Mouse (Mus musculus) CH12.LX (cell line): Measurements from ENCODE around the gene Msh3. TPM values are rescaled to one million over a fixed set of nuclear protein-coding genes. Genes with fewer than 3 reads are reported as not detected.

Experiments
- DNase-seq: peaks from one replicate; pipeline ENCODE4 v3.0.0-alpha.2; 2013; ENCODE audit errors: extremely low read depth
- H3K27ac ChIP-seq: 2 replicates; pipeline ENCODE4 v1.5.1; 2012; ENCODE audit warnings: low read depth, mild to moderate bottlenecking, control low read depth, moderate library complexity; ENCODE audit not compliant: insufficient read depth
- H3K27me3 ChIP-seq: replicated peaks from 2 replicates; pipeline ENCODE3; 2012; ENCODE audit warnings: inconsistent platforms
- H3K36me3 ChIP-seq, 2 experiments: replicated peaks in 1 of 2; 2 replicates each; pipeline versions ENCODE3 to v1.6.1; 2012; ENCODE audit warnings: inconsistent platforms in 1 of 2, low read length in 1 of 2, mild to moderate bottlenecking in 1 of 2, mixed read lengths in 1 of 2, moderate library complexity in 1 of 2; ENCODE audit not compliant: control insufficient read depth in 1 of 2, insufficient read depth in 1 of 2
- H3K4me1 ChIP-seq, 2 experiments: 2 replicates each; pipeline ENCODE4 v1.6.1; 2012; ENCODE audit warnings: inconsistent platforms in 1 of 2, moderate library complexity in 1 of 2; ENCODE audit not compliant: insufficient read depth in 2 of 2, control insufficient read depth in 1 of 2
- H3K4me2 ChIP-seq: 2 replicates; pipeline ENCODE4 v1.6.1; 2012; ENCODE audit warnings: low read depth, mild to moderate bottlenecking, control low read depth; ENCODE audit not compliant: poor library complexity, insufficient read depth, severe bottlenecking
- H3K4me3 ChIP-seq, 3 experiments: fragments of 150-350 bp in 1 of 3; sonication (generic) in 1 of 3; replicated peaks in 1 of 3; 2 replicates each; pipeline versions ENCODE3 to v1.5.1; 2011 to 2012; ENCODE audit warnings: low read depth in 2 of 3, low read length in 2 of 3, mild to moderate bottlenecking in 2 of 3, moderate library complexity in 2 of 3, control low read depth in 1 of 3, improper control_type of control experiment in 1 of 3, inconsistent platforms in 1 of 3, mixed read lengths in 1 of 3; ENCODE audit not compliant: poor library complexity in 1 of 3
- H3K79me2 ChIP-seq: replicated peaks from 2 replicates; pipeline ENCODE4 v1.6.1; 2012; ENCODE audit warnings: mild to moderate bottlenecking, moderate library complexity; ENCODE audit not compliant: control insufficient read depth, poor library complexity, insufficient read depth, severe bottlenecking; ENCODE audit errors: extremely low read depth
- H3K9ac ChIP-seq: 2 replicates; pipeline ENCODE4 v1.6.1; 2012; ENCODE audit warnings: low read depth, mild to moderate bottlenecking, control low read depth, moderate library complexity; ENCODE audit not compliant: insufficient read depth
- H3K9me3 ChIP-seq: replicated peaks from 2 replicates; pipeline ENCODE3; 2012; ENCODE audit warnings: low read length, inconsistent platforms, mixed read lengths
- BHLHE40 ChIP-seq: IDR thresholded peaks from 2 replicates; pipeline ENCODE4 v1.6.1; 2011; ENCODE audit warnings: mild to moderate bottlenecking, low read depth, low read length, improper control_type of control experiment
- CHD1 ChIP-seq: IDR thresholded peaks from 2 replicates; pipeline ENCODE4 v1.6.1; 2012; ENCODE audit warnings: low read depth, low read length, improper control_type of control experiment, inconsistent platforms
- CTCF ChIP-seq, 2 experiments: IDR thresholded peaks in 1 of 2; conservative IDR thresholded peaks in 1 of 2; 2 replicates each; pipeline ENCODE4 v1.5.1; 2011 to 2012; ENCODE audit warnings: low read depth in 2 of 2, low read length in 2 of 2, improper control_type of control experiment in 1 of 2, inconsistent platforms in 1 of 2, mild to moderate bottlenecking in 1 of 2, moderate library complexity in 1 of 2
- ELF1 ChIP-seq: IDR thresholded peaks from 2 replicates; pipeline ENCODE4 v1.6.1; 2014; ENCODE audit warnings: low read depth, mild to moderate bottlenecking, inconsistent platforms, low read length, improper control_type of control experiment
- EP300 ChIP-seq: IDR thresholded peaks from 2 replicates; pipeline ENCODE4 v1.6.1; 2011; ENCODE audit warnings: low read length, improper control_type of control experiment
- ETS1 ChIP-seq: conservative IDR thresholded peaks from 2 replicates; pipeline ENCODE4 v1.6.1; 2012; ENCODE audit warnings: low read depth, mild to moderate bottlenecking, inconsistent platforms, low read length, improper control_type of control experiment, moderate library complexity
- HCFC1 ChIP-seq: IDR thresholded peaks from 2 replicates; pipeline ENCODE4 v1.6.1; 2012; ENCODE audit warnings: low read depth, mild to moderate bottlenecking, inconsistent platforms, low read length, improper control_type of control experiment
- JUND ChIP-seq: conservative IDR thresholded peaks from 2 replicates; pipeline ENCODE4 v1.6.1; 2011; ENCODE audit warnings: low read depth, low read length, improper control_type of control experiment
- KAT2A ChIP-seq: IDR thresholded peaks from 2 replicates; pipeline ENCODE4 v1.6.1; 2012; ENCODE audit warnings: low read length, improper control_type of control experiment, inconsistent platforms; ENCODE audit not compliant: insufficient replicate concordance
- MAFK ChIP-seq: IDR thresholded peaks from 2 replicates; pipeline ENCODE4 v1.6.1; 2011; ENCODE audit warnings: low read length, improper control_type of control experiment; ENCODE audit not compliant: insufficient replicate concordance
- MAZ ChIP-seq: IDR thresholded peaks from 2 replicates; pipeline ENCODE4 v1.6.1; 2012; ENCODE audit warnings: low read depth, mild to moderate bottlenecking, inconsistent platforms, low read length, improper control_type of control experiment, moderate library complexity
- NRF1 ChIP-seq: IDR thresholded peaks from 2 replicates; pipeline ENCODE4 v1.6.1; 2014; ENCODE audit warnings: low read depth, mild to moderate bottlenecking, inconsistent platforms, low read length, improper control_type of control experiment, moderate library complexity
- POLR2A ChIP-seq: IDR thresholded peaks from 2 replicates; pipeline ENCODE4 v1.6.1; 2011; ENCODE audit warnings: low read depth, mild to moderate bottlenecking, improper control_type of control experiment, low read length
- POLR2AphosphoS2 ChIP-seq: IDR thresholded peaks from 2 replicates; pipeline ENCODE4 v1.6.1; 2011; ENCODE audit warnings: low read depth, low read length, improper control_type of control experiment
- RCOR1 ChIP-seq: conservative IDR thresholded peaks from 2 replicates; pipeline ENCODE4 v1.6.1; 2012; ENCODE audit warnings: low read depth, mild to moderate bottlenecking, inconsistent platforms, low read length, improper control_type of control experiment
- SIN3A ChIP-seq: IDR thresholded peaks from 2 replicates; pipeline ENCODE4 v1.6.1; 2012; ENCODE audit warnings: low read length, improper control_type of control experiment, inconsistent platforms
- SMC3 ChIP-seq: IDR thresholded peaks from 2 replicates; pipeline ENCODE4 v1.6.1; 2011; ENCODE audit warnings: low read depth, low read length, improper control_type of control experiment
- TCF12 ChIP-seq: IDR thresholded peaks from 2 replicates; pipeline ENCODE4 v1.6.1; 2014; ENCODE audit warnings: low read depth, mild to moderate bottlenecking, inconsistent platforms, low read length, improper control_type of control experiment
- UBTF ChIP-seq: IDR thresholded peaks from 2 replicates; pipeline ENCODE4 v1.6.1; 2012; ENCODE audit warnings: low read depth, mild to moderate bottlenecking, inconsistent platforms, low read length, improper control_type of control experiment, moderate library complexity
- USF1 ChIP-seq: IDR thresholded peaks from 2 replicates; pipeline ENCODE4 v1.6.1; 2014; ENCODE audit warnings: low read depth, mild to moderate bottlenecking, inconsistent platforms, low read length, improper control_type of control experiment
- ZC3H11A ChIP-seq: IDR thresholded peaks from 2 replicates; pipeline ENCODE4 v1.6.1; 2012; ENCODE audit warnings: low read depth, mild to moderate bottlenecking, inconsistent platforms, low read length, improper control_type of control experiment
- ZKSCAN1 ChIP-seq: IDR thresholded peaks from 2 replicates; pipeline ENCODE4 v1.6.1; 2012; ENCODE audit warnings: low read depth, inconsistent platforms, low read length, improper control_type of control experiment, borderline replicate concordance
- ZMIZ1 ChIP-seq: IDR thresholded peaks from 2 replicates; pipeline ENCODE4 v1.6.1; 2012; ENCODE audit warnings: low read depth, mild to moderate bottlenecking, inconsistent platforms, low read length, improper control_type of control experiment
- ZNF384 ChIP-seq: IDR thresholded peaks from 2 replicates; pipeline ENCODE4 v1.6.1; 2012; ENCODE audit warnings: low read depth, low read length, improper control_type of control experiment, inconsistent platforms
- dilution Hi-C: fragments of 300-500 bp; cut with MboI; formaldehyde crosslinking; loops from 2 replicates; pipeline ENCODE4 v1.14.3; 2020; ENCODE audit warnings: low sequenced_read_pairs; ENCODE audit not compliant: extremely low pct_unique_long_range_greater_than_20kb, extremely low pct_ligation_motif_present
- in situ Hi-C: fragments of 300-500 bp; cut with MboI; formaldehyde crosslinking; loops from 3 replicates; pipeline ENCODE4 v1.14.3; 2019; ENCODE audit warnings: low sequenced_read_pairs, low pct_ligation_motif_present, low pct_unique_long_range_greater_than_20kb, mixed read lengths
- polyA plus RNA-seq: library from polyadenylated mRNA; unstranded; fragments of >175 nt; gene quantifications from 2 replicates; pipeline ENCODE4 v1.2.1, GENCODE M21; 2012; ENCODE audit warnings: low read depth; ENCODE audit not compliant: insufficient read length
- total RNA-seq, 2 experiments: library from RNA; depleted of rRNA; stranded (reverse); fragments of 300-350 nt in 1 of 2; fragments of >200 nt in 1 of 2; gene quantifications; 2 replicates each; pipeline ENCODE4 v1.2.3; 2012 to 2014

Msh3 gene
- total and polyA plus RNA-seq, 3 experiments, result 13.7 to 27.0 (median 18.3) TPM

- H3K4me1 ChIP-seq, result no peaks in the 10 kb centered on the region
- H3K36me3 ChIP-seq, result peaks cover 5 to 29% of the 10 kb centered on the region in 2 experiments
- no peak overlapping the region for H3K9ac ChIP-seq
- in situ Hi-C loops, result no loop called here
- H3K79me2 ChIP-seq, result no peaks in the 10 kb centered on the region
- no peaks in the 10 kb centered on the region for H3K27me3 ChIP-seq
- no peak overlapping the region for H3K4me2 ChIP-seq
- no peak overlapping the region for H3K27ac ChIP-seq
- TF ChIP-seq UBTF (no peak), JUND (no peak), ETS1 (no peak), HCFC1 (no peak), ZNF384 (no peak), ZKSCAN1 (no peak)
- no peak overlapping the region for H3K4me3 ChIP-seq
- no peaks in the 10 kb centered on the region for H3K9me3 ChIP-seq
- no peak for DNase-seq
- dilution Hi-C loops, result no loop called here
Observed at GRCm38 (mm10) chr13:92275292-92275691, 79.5 kb downstream of the Msh3 start.

GRCm38 (mm10) chr13:92274274-92275198, 80.3 kb downstream of the Msh3 start:
- Histone ChIP-seq H3K4me3 (no peak overlapping the region), H3K9ac (no peak overlapping the region), H3K27me3 (no peaks in the 10 kb centered on the region), H3K79me2 (no peaks in the 10 kb centered on the region), H3K27ac (no peak overlapping the region), H3K36me3 (peaks cover 5 to 29% of the 10 kb centered on the region in 2 experiments), H3K4me1 (no peaks in the 10 kb centered on the region), H3K4me2 (no peak overlapping the region), H3K9me3 (no peaks in the 10 kb centered on the region)
- no peak for TF ChIP-seq CTCF (conservative IDR thresholded peaks at IDR 0.05 in 1 of 2, IDR thresholded peaks at IDR 0.05 in 1 of 2; ENCODE audit: low read depth in 2 of 2, low read length in 2 of 2)
- TF ChIP-seq UBTF, result no peak
- TF ChIP-seq ETS1, result no peak
- no peak for TF ChIP-seq KAT2A
- no peak for TF ChIP-seq POLR2A
- no peak for TF ChIP-seq ZC3H11A
- no peak for TF ChIP-seq EP300
- no peak for TF ChIP-seq JUND
- TF ChIP-seq USF1, result no peak
- TF ChIP-seq ELF1, result no peak
- in situ Hi-C loops, result no loop called here
- DNase-seq, result no peak
- dilution Hi-C loops, result no loop called here

- Histone ChIP-seq H3K9ac (no peak overlapping the region), H3K4me1 (peaks cover 0 to 4% of the 10 kb centered on the region in 2 experiments; a peak in 1 of 4 replicates), H3K27ac (no peak overlapping the region), H3K4me3 (no peak overlapping the region), H3K9me3 (no peaks in the 10 kb centered on the region), H3K36me3 (peaks cover 0 to 16% of the 10 kb centered on the region in 2 experiments), H3K27me3 (no peaks in the 10 kb centered on the region), H3K4me2 (no peak overlapping the region), H3K79me2 (no peaks in the 10 kb centered on the region)
- DNase-seq, result peak; percentile 33
- dilution Hi-C loops (no loop called here), in situ Hi-C loops (no loop called here)
- TF ChIP-seq MAFK (no peak), CTCF (conservative IDR thresholded peaks at IDR 0.05 in 1 of 2, IDR thresholded peaks at IDR 0.05 in 1 of 2; ENCODE audit: low read depth in 2 of 2, low read length in 2 of 2) (peak in 1 of 2 experiments; percentile 52; a peak in 2 of 4 replicates), UBTF (no peak), MAZ (no peak), NRF1 (no peak), KAT2A (no peak), USF1 (no peak), BHLHE40 (no peak), ZMIZ1 (no peak), CHD1 (no peak), SMC3 (peak; percentile 26), TCF12 (no peak), SIN3A (no peak), RCOR1 (no peak), POLR2AphosphoS2 (no peak), POLR2A (no peak), ETS1 (no peak)
Observed at GRCm38 (mm10) chr13:92267076-92267475, 87.7 kb downstream of the Msh3 start.
